Mouse (Mus musculus) testis, adult 2 months (tissue): ENCODE measurements around the gene Cish. TPM values are rescaled to one million over a fixed set of nuclear protein-coding genes. Genes with fewer than 3 reads are reported as not detected.

ENCODE experiments used
- H3K27ac ChIP-seq: fragments of 200-500 bp; 2 replicates; pipeline ENCODE4 v1.5.1; 2012; ENCODE audit warnings: low read depth, low read length; ENCODE audit not compliant: control insufficient read depth, insufficient read depth
- H3K27me3 ChIP-seq: fragments of 200-500 bp; 2 replicates; pipeline ENCODE4 v1.6.1; 2012; ENCODE audit warnings: mild to moderate bottlenecking, low read length, moderate library complexity; ENCODE audit not compliant: control insufficient read depth, insufficient read depth
- H3K36me3 ChIP-seq: fragments of 200-500 bp; 2 replicates; pipeline ENCODE4 v1.6.1; 2012; ENCODE audit warnings: mild to moderate bottlenecking, low read length; ENCODE audit not compliant: control insufficient read depth, insufficient read depth
- H3K4me1 ChIP-seq: fragments of 200-500 bp; 2 replicates; pipeline ENCODE4 v1.6.1; 2012; ENCODE audit warnings: low read length; ENCODE audit not compliant: control insufficient read depth, insufficient read depth
- H3K4me3 ChIP-seq: fragments of 200-500 bp; 2 replicates; pipeline ENCODE4 v1.5.1; 2012; ENCODE audit warnings: low read depth, mild to moderate bottlenecking, low read length, moderate library complexity, mixed read lengths; ENCODE audit not compliant: control insufficient read depth
- CTCF ChIP-seq: fragments of 200-500 bp; IDR thresholded peaks from 2 replicates; pipeline ENCODE4 v1.5.1; 2012; ENCODE audit warnings: low read depth, mild to moderate bottlenecking, inconsistent platforms, low read length, moderate library complexity; ENCODE audit not compliant: control insufficient read depth, insufficient read depth, insufficient replicate concordance
- POLR2A ChIP-seq: fragments of 200-500 bp; IDR thresholded peaks from 2 replicates; pipeline ENCODE4 v1.6.1; 2012; ENCODE audit warnings: low read depth, mild to moderate bottlenecking, inconsistent platforms, low read length, moderate library complexity; ENCODE audit not compliant: control insufficient read depth
- polyA plus RNA-seq: library from polyadenylated mRNA; depleted of rRNA; stranded (reverse); fragments of >200 nt; gene quantifications from 2 replicates; pipeline ENCODE4 v1.2.3, GENCODE M21; 2012

Gene Cish
- polyA plus RNA-seq, 1 experiment: 2.7 TPM

- TF ChIP-seq CTCF: no peak
- TF ChIP-seq POLR2A: no peak
- Histone ChIP-seq H3K36me3 (no peaks in the 10 kb centered on the region), H3K27ac (no peak overlapping the region), H3K4me3 (no peak overlapping the region), H3K27me3 (no peaks in the 10 kb centered on the region), H3K4me1 (no peaks in the 10 kb centered on the region; the same call in 1 of the 2 replicates)
These were observed 17.7 kb upstream of the Cish start for GRCm38 (mm10) chr9:107278126-107278525.

- H3K36me3 ChIP-seq: no peaks in the 10 kb centered on the region
- H3K4me3 ChIP-seq: no peak overlapping the region
- no peaks in the 10 kb centered on the region; the same call in 1 of the 2 replicates for H3K4me1 ChIP-seq
- TF ChIP-seq POLR2A: no peak
- no peak for TF ChIP-seq CTCF
- no peak overlapping the region for H3K27ac ChIP-seq
- H3K27me3 ChIP-seq: no peaks in the 10 kb centered on the region
These were observed 17.1 kb upstream of the Cish start for GRCm38 (mm10) chr9:107278527-107279377.

GRCm38 (mm10) chr9:107279378-107280321 is 16.2 kb upstream of the Cish start:
- Histone ChIP-seq H3K4me1 (no peaks in the 10 kb centered on the region; the same call in 1 of the 2 replicates), H3K27ac (no peak overlapping the region), H3K4me3 (no peak overlapping the region), H3K27me3 (no peaks in the 10 kb centered on the region), H3K36me3 (no peaks in the 10 kb centered on the region)
- no peak for TF ChIP-seq CTCF

- H3K27ac ChIP-seq: no peak overlapping the region
- no peaks in the 10 kb centered on the region for H3K36me3 ChIP-seq
- H3K4me1 ChIP-seq: no peaks in the 10 kb centered on the region; the same call in 1 of the 2 replicates
- H3K4me3 ChIP-seq: no peak overlapping the region
- H3K27me3 ChIP-seq: no peaks in the 10 kb centered on the region
- no peak for TF ChIP-seq CTCF
- no peak for TF ChIP-seq POLR2A
These were observed 15.4 kb upstream of the Cish start for GRCm38 (mm10) chr9:107280322-107281027.

GRCm38 (mm10) chr9:107281241-107281987 is 14.4 kb upstream of the Cish start:
- no peak overlapping the region for H3K4me3 ChIP-seq
- no peak overlapping the region for H3K27ac ChIP-seq
- H3K27me3 ChIP-seq: no peaks in the 10 kb centered on the region
- no peaks in the 10 kb centered on the region; the same call in 1 of the 2 replicates for H3K4me1 ChIP-seq
- TF ChIP-seq POLR2A (no peak), CTCF (no peak)
- H3K36me3 ChIP-seq: no peaks in the 10 kb centered on the region

GRCm38 (mm10) chr9:107282951-107283350 is 12.9 kb upstream of the Cish start:
- H3K27me3 ChIP-seq: no peaks in the 10 kb centered on the region
- H3K36me3 ChIP-seq: no peaks in the 10 kb centered on the region
- no peak overlapping the region for H3K27ac ChIP-seq
- H3K4me1 ChIP-seq: no peaks in the 10 kb centered on the region; the same call in 1 of the 2 replicates
- TF ChIP-seq CTCF: no peak
- no peak for TF ChIP-seq POLR2A
- H3K4me3 ChIP-seq: no peak overlapping the region
